Mouse (Mus musculus) layer of hippocampus, adult 8-10 months (tissue): Measurements from ENCODE around the gene Sf3a2. TPM values are rescaled to one million over a fixed set of nuclear protein-coding genes. Genes with fewer than 3 reads are reported as not detected.
"Not testable (repeated sequence)": the region's sequence is repeated elsewhere in the genome, so short reads cannot be mapped to it uniquely, and the experiment has no call there.

ENCODE experiments used
- DNase-seq, 2 experiments: peaks; one replicate each; pipeline ENCODE4 v3.0.0; 2022; ENCODE audit warnings: low spot score in 2 of 2
- total RNA-seq, 4 experiments: library from RNA; stranded (reverse); gene quantifications; 2 replicates each; pipeline ENCODE4 v1.2.4; 2022

The Sf3a2 gene
- total RNA-seq, 4 experiments from 2014 or later: 43.3 to 60.0 (median 50.2) TPM

DNA sequence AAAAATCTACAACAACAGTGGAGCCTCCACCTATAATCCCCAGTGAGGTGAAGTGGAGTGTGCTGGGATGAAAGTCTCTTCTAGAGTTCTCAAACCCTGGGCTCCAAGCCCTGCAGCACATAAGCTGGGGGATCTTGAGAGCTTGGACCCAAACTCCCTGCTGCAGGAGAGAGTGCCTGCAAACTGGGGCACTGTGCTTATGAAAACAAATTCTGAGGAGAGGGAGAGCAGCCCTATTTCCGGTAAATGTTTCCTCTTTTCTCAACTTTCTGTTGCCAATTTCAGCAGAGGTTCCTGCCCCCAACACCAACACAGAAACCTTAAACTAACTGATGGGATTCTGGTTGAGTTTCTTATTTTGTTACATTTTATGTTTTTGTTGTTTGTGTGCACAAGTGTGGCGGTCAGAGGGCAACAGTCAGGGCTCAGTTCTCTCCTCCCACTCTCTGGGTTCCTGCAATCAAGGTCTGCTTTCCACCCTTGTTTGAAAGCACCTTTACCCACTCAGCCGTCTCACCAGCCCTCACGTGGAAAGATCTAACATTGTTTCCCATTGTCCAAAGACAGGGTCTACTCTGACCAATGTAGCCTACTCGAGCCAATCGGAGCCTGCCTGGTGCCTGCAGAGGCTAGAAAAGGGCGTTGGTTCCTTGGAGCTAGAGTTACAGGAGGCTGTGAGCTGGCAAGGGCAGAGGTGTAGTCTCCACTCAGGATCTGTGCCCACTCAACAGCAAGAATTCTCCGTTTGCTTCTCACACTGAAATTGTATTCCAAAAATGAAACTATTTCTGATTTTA, 26.0 kb downstream of the Sf3a2 start:
- DNase-seq: no peak

GRCm38 (mm10) chr10:80824827-80825226, 26.8 kb downstream of the Sf3a2 start:
- DNase-seq: no peak

DNA sequence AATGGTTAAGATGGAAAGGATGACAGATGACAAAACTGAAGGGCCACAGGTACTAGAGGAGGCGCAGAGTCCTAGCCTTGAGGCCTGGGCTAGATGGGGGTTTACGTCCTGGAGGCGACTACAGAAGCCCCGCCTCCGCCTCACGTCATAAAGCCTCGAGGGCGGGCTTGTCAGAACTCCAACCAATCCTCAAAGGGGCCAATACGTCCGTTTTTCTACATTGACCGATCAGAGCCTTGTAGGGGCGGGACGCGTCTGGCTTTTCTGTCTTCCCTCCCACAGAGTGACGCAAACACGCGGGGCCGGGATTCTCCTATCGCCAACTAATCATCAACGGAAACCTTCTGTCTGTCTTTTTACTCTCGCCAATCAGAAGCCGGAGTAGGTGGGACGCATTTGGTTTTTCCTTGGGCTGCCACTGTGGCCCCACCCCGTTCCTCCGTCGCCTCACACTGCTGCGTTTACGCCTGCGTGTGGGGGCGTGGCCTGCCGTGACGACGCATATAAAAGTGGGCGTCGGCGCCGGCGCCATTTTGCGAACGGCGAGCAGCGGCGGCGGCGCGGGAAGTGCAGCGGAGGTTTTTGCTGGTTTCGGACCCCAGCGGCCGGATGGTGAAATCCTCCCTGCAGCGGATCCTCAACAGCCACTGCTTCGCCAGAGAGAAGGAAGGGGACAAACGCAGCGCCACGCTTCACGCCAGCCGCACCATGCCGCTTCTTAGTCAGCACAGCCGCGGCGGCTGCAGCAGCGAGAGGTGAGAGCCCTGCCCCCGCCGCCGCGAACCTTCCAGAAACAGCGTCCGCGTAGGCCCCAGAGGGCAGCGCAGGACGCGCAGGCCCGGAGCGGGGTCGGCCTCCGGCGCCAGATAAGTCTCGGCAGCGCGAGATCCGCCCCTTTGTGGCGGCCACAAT, 28.4 kb downstream of the Sf3a2 start, which contains the start of gene Oaz1:
Gene Oaz1 (plus strand): TSS at position 506 of the 912 bp plus-strand sequence.
- DNase-seq: peak; percentile 100

- no peak for DNase-seq
Observed at GRCm38 (mm10) chr10:80827063-80827869, 29.3 kb downstream of the Sf3a2 start.

GRCm38 (mm10) chr10:80827870-80828420, 29.9 kb downstream of the Sf3a2 start:
- no peak for DNase-seq

- not testable (repeated sequence) for DNase-seq
Observed at GRCm38 (mm10) chr10:80828587-80828986, 30.6 kb downstream of the Sf3a2 start.

DNA sequence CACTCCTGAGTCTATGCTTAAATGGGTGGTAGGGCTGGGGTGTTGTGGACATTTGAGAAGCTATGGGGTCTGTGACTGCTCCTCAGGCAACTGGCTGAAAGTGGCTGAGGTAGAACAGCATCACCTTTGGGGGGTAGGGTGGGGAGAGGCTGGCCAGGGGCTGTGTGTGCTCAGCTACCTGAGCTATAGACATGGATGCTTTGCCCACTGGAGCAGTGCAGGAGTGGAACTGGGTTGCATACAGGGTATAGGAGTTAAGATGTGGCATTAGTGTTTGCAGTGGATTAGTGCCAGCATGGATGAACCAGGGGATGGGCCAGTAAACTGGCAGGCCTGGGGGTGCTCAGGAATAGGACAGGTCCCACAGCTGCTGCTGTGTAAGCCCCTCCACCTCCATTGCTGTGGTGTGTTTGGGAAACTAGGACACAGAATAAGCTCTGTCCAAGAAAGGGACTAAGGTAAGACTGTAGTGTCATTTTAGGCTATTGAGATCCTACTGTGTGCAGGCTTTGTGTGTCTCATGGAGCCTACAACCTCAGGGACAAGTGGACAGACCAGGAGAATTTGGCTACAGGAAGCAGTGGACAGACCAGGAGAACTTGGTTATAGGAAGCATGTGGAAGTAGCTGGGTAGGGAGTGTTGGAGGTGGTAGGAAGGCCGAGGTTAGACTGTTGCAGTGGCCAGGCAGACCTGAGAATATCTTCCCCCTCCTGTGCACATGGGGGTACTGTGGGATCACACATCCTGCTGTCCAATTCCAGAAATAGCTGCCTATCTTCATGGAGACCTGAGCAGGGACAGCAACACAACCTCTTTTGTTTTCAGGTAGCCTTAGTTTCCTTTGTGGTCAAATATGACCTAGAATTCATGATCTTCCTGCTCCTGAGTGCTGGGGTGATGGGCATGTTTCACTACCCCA, 31.6 kb downstream of the Sf3a2 start:
- no peak for DNase-seq

GRCm38 (mm10) chr10:80831136-80831535, 33.1 kb downstream of the Sf3a2 start:
- DNase-seq: no peak

DNA sequence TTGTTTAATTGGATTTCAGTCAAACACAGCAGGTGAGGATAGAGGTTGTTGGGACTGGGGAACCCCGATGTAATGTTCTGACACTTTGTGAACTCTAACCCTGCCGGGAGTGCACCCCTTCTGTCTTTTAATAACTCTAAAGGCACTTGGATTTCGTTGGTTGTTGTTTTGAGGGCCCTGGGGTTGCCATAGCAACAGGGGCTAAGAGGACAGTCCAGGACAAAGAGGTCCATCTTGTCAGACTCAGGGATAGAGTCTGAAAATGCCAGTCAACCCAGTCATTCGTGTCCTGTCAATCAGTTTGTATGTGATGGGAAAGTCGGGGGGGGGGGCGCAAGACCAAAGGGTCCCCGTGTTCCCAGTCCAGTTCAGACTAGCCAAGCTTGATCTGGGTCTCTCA, 34.8 kb downstream of the Sf3a2 start:
- no peak for DNase-seq

GRCm38 (mm10) chr10:80835617-80836016, 37.6 kb downstream of the Sf3a2 start:
- DNase-seq: no peak

GRCm38 (mm10) chr10:80836949-80837379, 39.0 kb downstream of the Sf3a2 start:
- no peak for DNase-seq

- no peak for DNase-seq
Observed at GRCm38 (mm10) chr10:80837827-80838226, 39.8 kb downstream of the Sf3a2 start.

DNA sequence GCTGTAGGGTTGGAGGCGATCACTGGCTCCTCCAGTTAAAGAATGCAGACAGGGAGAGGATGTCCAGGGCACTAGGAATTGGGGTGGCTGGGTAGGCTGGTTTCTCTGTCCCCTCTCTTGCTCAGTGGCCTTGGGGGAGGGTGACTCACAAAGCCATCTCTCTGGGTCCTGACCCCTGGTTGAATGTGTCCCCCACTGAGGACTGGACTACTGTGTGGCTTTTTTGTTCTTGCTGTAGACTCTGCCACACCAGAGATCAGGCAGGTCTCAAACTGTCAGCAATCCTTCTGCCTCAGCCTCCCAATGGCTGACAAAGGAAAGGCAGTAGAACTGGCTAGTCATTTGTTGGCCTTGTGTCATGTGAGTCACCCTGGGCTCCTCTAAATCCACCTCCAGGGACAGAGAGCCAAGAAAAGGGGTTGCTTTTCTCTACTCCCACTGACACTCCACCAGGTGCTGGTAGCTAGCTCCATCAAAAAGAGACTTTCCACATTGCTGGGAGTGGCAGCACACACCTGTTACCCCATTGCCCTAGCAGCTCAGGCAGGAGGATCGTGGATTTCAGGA, 40.4 kb downstream of the Sf3a2 start:
- DNase-seq: no peak

- DNase-seq: no peak
Observed at GRCm38 (mm10) chr10:80839848-80840247, 41.9 kb downstream of the Sf3a2 start.

DNA sequence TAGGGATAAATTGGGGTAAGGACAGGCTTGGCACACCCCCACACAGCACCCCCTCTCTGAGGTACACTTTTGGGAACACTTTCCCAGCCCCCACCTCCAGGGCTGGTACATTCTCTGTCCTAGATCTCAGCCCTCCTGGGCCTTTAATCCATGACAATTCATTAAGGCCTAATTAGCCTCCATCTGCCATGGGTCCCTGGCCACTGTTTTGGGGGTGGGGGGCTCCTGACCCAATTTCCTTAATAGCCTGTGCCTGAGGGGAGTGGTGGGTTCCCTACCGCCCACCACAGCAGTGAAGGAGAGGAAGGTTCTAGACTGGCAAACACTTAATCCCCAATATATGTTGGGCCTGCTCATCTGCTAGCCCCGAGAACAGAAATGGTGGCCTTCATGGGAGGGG, 43.7 kb downstream of the Sf3a2 start:
- no peak for DNase-seq

DNA sequence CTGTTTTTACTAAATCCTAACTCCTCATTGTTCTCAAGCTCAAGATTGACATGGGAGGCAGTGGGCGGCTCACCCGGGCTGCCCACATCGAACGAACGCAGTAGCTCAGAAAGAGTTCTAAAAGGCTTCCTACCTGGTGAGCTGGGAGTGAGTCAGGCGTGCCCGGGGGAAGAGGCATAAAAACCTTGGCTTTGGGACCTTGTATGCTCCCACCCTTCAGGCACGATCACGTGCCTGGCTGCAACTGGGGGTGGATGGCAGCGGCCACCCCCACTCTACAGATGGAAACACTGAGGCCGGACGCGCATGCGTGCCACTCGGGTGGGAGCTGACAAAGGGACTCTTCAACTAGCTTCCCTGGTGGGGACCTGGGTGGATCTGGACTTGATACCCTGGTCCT, 44.3 kb downstream of the Sf3a2 start:
- DNase-seq: no peak

- DNase-seq: no peak
Observed at GRCm38 (mm10) chr10:80843087-80843930, 45.3 kb downstream of the Sf3a2 start.

DNA sequence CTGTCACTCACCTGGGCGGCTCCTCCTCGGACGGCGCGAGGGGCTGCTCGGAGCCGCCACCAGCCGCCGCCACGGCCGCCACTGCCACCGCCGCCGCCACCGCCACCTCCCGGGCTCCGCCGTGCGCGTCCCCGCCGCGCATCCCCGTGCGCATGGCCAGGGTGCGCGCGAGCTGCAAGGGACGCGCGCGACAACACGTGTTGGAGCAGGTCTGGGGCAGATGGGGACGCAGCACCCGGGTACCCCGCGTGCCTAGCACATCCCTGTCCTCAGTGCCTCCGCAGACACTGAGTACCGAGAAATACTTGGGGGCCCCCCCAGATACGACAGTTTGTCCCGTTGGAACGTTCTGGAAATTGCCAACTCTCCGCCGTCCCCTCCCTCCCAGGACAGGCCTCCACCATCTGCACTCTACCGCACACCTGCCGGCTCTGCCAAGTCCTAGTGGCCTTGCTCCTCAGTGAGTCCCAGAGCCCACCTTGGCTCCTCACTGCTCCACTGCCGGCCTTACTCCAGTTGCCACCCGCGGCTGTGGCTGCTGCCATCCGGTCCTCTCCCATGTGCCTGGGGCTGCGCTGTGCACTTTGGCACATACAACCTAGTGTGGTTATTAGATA, 46.0 kb downstream of the Sf3a2 start, which contains the start of gene Lingo3:
Gene Lingo3 (minus strand): TSS at position 109 of the 617 bp plus-strand sequence.
- DNase-seq: no peak
